Mouse (Mus musculus): ENCODE measurements around the gene Gm20671. TPM values are rescaled to one million over a fixed set of nuclear protein-coding genes. Genes with fewer than 3 reads are reported as not detected.
"Not testable (repeated sequence)": the region's sequence is repeated elsewhere in the genome, so short reads cannot be mapped to it uniquely, and the experiment has no call there.

Gm20671 gene
- polyA plus RNA-seq, 1 experiment from 2014 or later, result not detected

- Histone ChIP-seq H3K27me3 (replicated peaks; ENCODE audit: insufficient read depth, low read length) (no peaks in the 10 kb centered on the region), H3K9me3 (ENCODE audit: low read length) (no peaks in the 10 kb centered on the region), H3K9ac (replicated peaks; ENCODE audit: low read depth) (no peak overlapping the region), H3K27ac (ENCODE audit: low read length) (no peak overlapping the region), H3K4me2 (replicated peaks; ENCODE audit: low read depth, low read length) (no peak overlapping the region), H3K36me3 (ENCODE audit: insufficient read depth, low read length) (no peaks in the 10 kb centered on the region), H3K4me1 (ENCODE audit: insufficient read depth, low read depth, low read length) (peaks cover 9% of the 10 kb centered on the region; the same call in 1 of the 2 replicates), H3K4me3 (ENCODE audit: low read depth, low read length) (no peak overlapping the region)
- 83% methylated on average over 1 of the region's 1 CpGs for WGBS
- no peak for TF ChIP-seq CTCF (IDR thresholded peaks at IDR 0.05)
- TF ChIP-seq EP300 (IDR thresholded peaks at IDR 0.05), result no peak
- ATAC-seq, result no peak
- no peak for DNase-seq (ENCODE audit: low spot score)
These were observed 34.2 kb upstream of the Gm20671 start for GRCm38 (mm10) chr5:32861082-32861481.

GRCm38 (mm10) chr5:32857781-32858220 lies 30.9 kb upstream of the Gm20671 start:
- TF ChIP-seq EP300 (IDR thresholded peaks at IDR 0.05) (no peak), CTCF (IDR thresholded peaks at IDR 0.05) (peak; percentile 34)
- DNase-seq (ENCODE audit: low spot score) (peak; percentile 52), ATAC-seq (no peak)
- Histone ChIP-seq H3K4me1 (ENCODE audit: insufficient read depth, low read depth, low read length) (peaks cover 6% of the 10 kb centered on the region; the same call in 1 of the 2 replicates), H3K27ac (ENCODE audit: low read length) (no peak overlapping the region), H3K4me3 (ENCODE audit: low read depth, low read length) (peak overlapping the region; percentile 46), H3K9me3 (ENCODE audit: low read length) (no peaks in the 10 kb centered on the region), H3K4me2 (replicated peaks; ENCODE audit: low read depth, low read length) (peak overlapping the region; percentile 60), H3K36me3 (ENCODE audit: insufficient read depth, low read length) (no peaks in the 10 kb centered on the region), H3K9ac (replicated peaks; ENCODE audit: low read depth) (0 out of 2 replicates have a peak overlapping the region, but pooled peaks have one; percentile 8), H3K27me3 (replicated peaks; ENCODE audit: insufficient read depth, low read length) (no peaks in the 10 kb centered on the region)
- WGBS, result 4% methylated on average over 6 of the region's 6 CpGs

- H3K36me3 ChIP-seq (ENCODE audit: insufficient read depth, low read length); H3K9me3 ChIP-seq (ENCODE audit: low read length); H3K4me2 ChIP-seq (replicated peaks; ENCODE audit: low read depth, low read length); ATAC-seq; H3K27me3 ChIP-seq (replicated peaks; ENCODE audit: insufficient read depth, low read length); DNase-seq (ENCODE audit: low spot score); H3K27ac ChIP-seq (ENCODE audit: low read length); H3K9ac ChIP-seq (replicated peaks; ENCODE audit: low read depth); H3K4me3 ChIP-seq (ENCODE audit: low read depth, low read length): not testable (repeated sequence)
- peaks cover 11% of the 10 kb centered on the region; the same call in 1 of the 2 replicates for H3K4me1 ChIP-seq (ENCODE audit: insufficient read depth, low read depth, low read length)
- WGBS, result 93% methylated on average over 2 of the region's 3 CpGs
These were observed 28.4 kb upstream of the Gm20671 start for GRCm38 (mm10) chr5:32855274-32855673.

- no peaks in the 10 kb centered on the region for H3K27me3 ChIP-seq (replicated peaks; ENCODE audit: insufficient read depth, low read length)
- no peaks in the 10 kb centered on the region for H3K9me3 ChIP-seq (ENCODE audit: low read length)
- TF ChIP-seq CTCF (IDR thresholded peaks at IDR 0.05) (no peak), EP300 (IDR thresholded peaks at IDR 0.05) (no peak)
- DNase-seq (ENCODE audit: low spot score) (no peak), ATAC-seq (no peak)
- no peak overlapping the region for H3K4me2 ChIP-seq (replicated peaks; ENCODE audit: low read depth, low read length)
- WGBS, result 87% methylated on average over 4 of the region's 4 CpGs
- H3K4me3 ChIP-seq (ENCODE audit: low read depth, low read length), result no peak overlapping the region
- peaks cover 11% of the 10 kb centered on the region; the same call in 1 of the 2 replicates for H3K4me1 ChIP-seq (ENCODE audit: insufficient read depth, low read depth, low read length)
- no peaks in the 10 kb centered on the region for H3K36me3 ChIP-seq (ENCODE audit: insufficient read depth, low read length)
- no peak overlapping the region for H3K9ac ChIP-seq (replicated peaks; ENCODE audit: low read depth)
- no peak overlapping the region for H3K27ac ChIP-seq (ENCODE audit: low read length)
These were observed 27.9 kb upstream of the Gm20671 start for GRCm38 (mm10) chr5:32854818-32855217.

GRCm38 (mm10) chr5:32853731-32854507 lies 27.0 kb upstream of the Gm20671 start, which contains the start of gene Prr14l:
Prr14l (minus strand) TSS chr5:32854256.
- Histone ChIP-seq H3K9me3 (ENCODE audit: low read length) (no peaks in the 10 kb centered on the region), H3K36me3 (ENCODE audit: insufficient read depth, low read length) (no peaks in the 10 kb centered on the region), H3K27me3 (replicated peaks; ENCODE audit: insufficient read depth, low read length) (no peaks in the 10 kb centered on the region), H3K9ac (replicated peaks; ENCODE audit: low read depth) (peak within 1 kb of the TSS; percentile 96), H3K4me1 (ENCODE audit: insufficient read depth, low read depth, low read length) (peaks cover 11% of the 10 kb centered on the region; the same call in 1 of the 2 replicates), H3K4me2 (replicated peaks; ENCODE audit: low read depth, low read length) (peak within 1 kb of the TSS; percentile 81), H3K27ac (ENCODE audit: low read length) (peak within 1 kb of the TSS; percentile 85), H3K4me3 (ENCODE audit: low read depth, low read length) (peak within 1 kb of the TSS; percentile 91)
- ATAC-seq (peak; percentile 99), DNase-seq (ENCODE audit: low spot score) (peak; percentile 97)
- TF ChIP-seq CTCF (IDR thresholded peaks at IDR 0.05), result peak; percentile 16; the same call in 1 of the 2 replicates
- no peak for TF ChIP-seq EP300 (IDR thresholded peaks at IDR 0.05)
- 2% methylated on average over 42 of the region's 51 CpGs for WGBS

- ATAC-seq (no peak), DNase-seq (ENCODE audit: low spot score) (peak; percentile 21)
- no peaks in the 10 kb centered on the region for H3K27me3 ChIP-seq (replicated peaks; ENCODE audit: insufficient read depth, low read length)
- H3K9ac ChIP-seq (replicated peaks; ENCODE audit: low read depth), result peak overlapping the region; percentile 13; the same call in 1 of the 2 replicates
- H3K4me3 ChIP-seq (ENCODE audit: low read depth, low read length), result no peak overlapping the region
- no peaks in the 10 kb centered on the region for H3K36me3 ChIP-seq (ENCODE audit: insufficient read depth, low read length)
- 18% methylated on average over 6 of the region's 6 CpGs for WGBS
- no peaks in the 10 kb centered on the region for H3K9me3 ChIP-seq (ENCODE audit: low read length)
- H3K4me1 ChIP-seq (ENCODE audit: insufficient read depth, low read depth, low read length), result peaks cover 11% of the 10 kb centered on the region; the same call in 1 of the 2 replicates
- peak overlapping the region; percentile 29; the same call in 1 of the 2 replicates for H3K4me2 ChIP-seq (replicated peaks; ENCODE audit: low read depth, low read length)
- TF ChIP-seq EP300 (IDR thresholded peaks at IDR 0.05) (no peak), CTCF (IDR thresholded peaks at IDR 0.05) (no peak)
- H3K27ac ChIP-seq (ENCODE audit: low read length), result no peak overlapping the region
These were observed 25.1 kb upstream of the Gm20671 start for GRCm38 (mm10) chr5:32852026-32852425.

- not testable (repeated sequence) for H3K36me3 ChIP-seq (ENCODE audit: insufficient read depth, low read length); H3K4me2 ChIP-seq (replicated peaks; ENCODE audit: low read depth, low read length); H3K4me3 ChIP-seq (ENCODE audit: low read depth, low read length); H3K27ac ChIP-seq (ENCODE audit: low read length); H3K27me3 ChIP-seq (replicated peaks; ENCODE audit: insufficient read depth, low read length); DNase-seq (ENCODE audit: low spot score); H3K9me3 ChIP-seq (ENCODE audit: low read length); H3K9ac ChIP-seq (replicated peaks; ENCODE audit: low read depth); ATAC-seq
- 93% methylated on average over 3 of the region's 3 CpGs for WGBS
- H3K4me1 ChIP-seq (ENCODE audit: insufficient read depth, low read depth, low read length), result peaks cover 11% of the 10 kb centered on the region; the same call in 1 of the 2 replicates
These were observed 22.7 kb upstream of the Gm20671 start for GRCm38 (mm10) chr5:32849580-32849979.

Data from lung, postnatal 0 days (tissue).